Mouse (Mus musculus): Measurements from ENCODE around the gene Igsf21. TPM values are rescaled to one million over a fixed set of nuclear protein-coding genes. Genes with fewer than 3 reads are reported as not detected.

Igsf21 gene
- polyA plus RNA-seq, 1 experiment from 2014 or later, result 0.10 TPM

GRCm38 (mm10) chr4:140234412-140235205 lies 12.0 kb downstream of the Igsf21 start:
- no peak for ATAC-seq
- Histone ChIP-seq H3K36me3 (no peaks in the 10 kb centered on the region), H3K9ac (no peak overlapping the region), H3K4me2 (no peak overlapping the region), H3K27me3 (replicated peaks) (0 out of 2 replicates have a peak, but pooled peaks cover 6% of the 10 kb centered on the region), H3K27ac (no peak overlapping the region), H3K4me1 (no peaks in the 10 kb centered on the region), H3K9me3 (replicated peaks) (no peaks in the 10 kb centered on the region), H3K4me3 (no peak overlapping the region)
- WGBS (ENCODE audit: insufficient replicate concordance), result 75% methylated on average over 18 of the region's 18 CpGs

GRCm38 (mm10) chr4:140227837-140228236 lies 18.7 kb downstream of the Igsf21 start:
- peaks cover 32% of the 10 kb centered on the region for H3K27me3 ChIP-seq (replicated peaks)
- no peak overlapping the region for H3K27ac ChIP-seq
- no peak overlapping the region for H3K9ac ChIP-seq
- no peaks in the 10 kb centered on the region for H3K4me1 ChIP-seq
- no peak overlapping the region for H3K4me2 ChIP-seq
- 53% methylated on average over 5 of the region's 7 CpGs for WGBS (ENCODE audit: insufficient replicate concordance)
- no peak for ATAC-seq
- no peaks in the 10 kb centered on the region for H3K9me3 ChIP-seq (replicated peaks)
- no peak overlapping the region for H3K4me3 ChIP-seq
- no peaks in the 10 kb centered on the region for H3K36me3 ChIP-seq

GRCm38 (mm10) chr4:140225204-140225603 lies 21.4 kb downstream of the Igsf21 start:
- peaks cover 49% of the 10 kb centered on the region for H3K27me3 ChIP-seq (replicated peaks)
- no peak for ATAC-seq
- 59% methylated on average over 9 of the region's 9 CpGs for WGBS (ENCODE audit: insufficient replicate concordance)

GRCm38 (mm10) chr4:140224451-140224850 lies 22.1 kb downstream of the Igsf21 start:
- ATAC-seq, result no peak
- no peak overlapping the region for H3K4me2 ChIP-seq
- H3K4me3 ChIP-seq, result no peak overlapping the region
- no peak overlapping the region for H3K27ac ChIP-seq
- H3K9me3 ChIP-seq (replicated peaks), result no peaks in the 10 kb centered on the region
- no peaks in the 10 kb centered on the region for H3K36me3 ChIP-seq
- H3K9ac ChIP-seq, result no peak overlapping the region
- no peaks in the 10 kb centered on the region for H3K4me1 ChIP-seq
- 62% methylated on average over 7 of the region's 7 CpGs for WGBS (ENCODE audit: insufficient replicate concordance)
- peaks cover 56% of the 10 kb centered on the region for H3K27me3 ChIP-seq (replicated peaks)

More at GRCm38 (mm10) chr4:140225204-140225603, 21.4 kb downstream of the Igsf21 start:
- Histone ChIP-seq H3K4me2 (no peak overlapping the region), H3K27ac (no peak overlapping the region), H3K9ac (no peak overlapping the region), H3K4me3 (no peak overlapping the region), H3K9me3 (replicated peaks) (no peaks in the 10 kb centered on the region), H3K4me1 (no peaks in the 10 kb centered on the region), H3K36me3 (no peaks in the 10 kb centered on the region)

GRCm38 (mm10) chr4:140223067-140223466 lies 23.5 kb downstream of the Igsf21 start:
- peaks cover 58% of the 10 kb centered on the region for H3K27me3 ChIP-seq (replicated peaks)
- H3K4me1 ChIP-seq, result no peaks in the 10 kb centered on the region
- no peak overlapping the region for H3K4me3 ChIP-seq
- H3K9ac ChIP-seq, result no peak overlapping the region
- H3K27ac ChIP-seq, result no peak overlapping the region
- H3K36me3 ChIP-seq, result no peaks in the 10 kb centered on the region
- WGBS (ENCODE audit: insufficient replicate concordance), result 45% methylated on average over 12 of the region's 12 CpGs
- no peak for ATAC-seq
- H3K4me2 ChIP-seq, result no peak overlapping the region
- H3K9me3 ChIP-seq (replicated peaks), result no peaks in the 10 kb centered on the region

GRCm38 (mm10) chr4:140220326-140221093 lies 26.1 kb downstream of the Igsf21 start:
- Histone ChIP-seq H3K4me1 (no peaks in the 10 kb centered on the region), H3K4me2 (no peak overlapping the region), H3K9me3 (replicated peaks) (no peaks in the 10 kb centered on the region), H3K4me3 (no peak overlapping the region), H3K27me3 (replicated peaks) (peaks cover 50% of the 10 kb centered on the region), H3K9ac (no peak overlapping the region), H3K36me3 (no peaks in the 10 kb centered on the region), H3K27ac (no peak overlapping the region)
- no peak for ATAC-seq
- 63% methylated on average over 22 of the region's 22 CpGs for WGBS (ENCODE audit: insufficient replicate concordance)

- WGBS (ENCODE audit: insufficient replicate concordance), result 51% methylated on average over 17 of the region's 17 CpGs
- no peak overlapping the region for H3K9ac ChIP-seq
- H3K4me1 ChIP-seq, result no peaks in the 10 kb centered on the region
- H3K27me3 ChIP-seq (replicated peaks), result peaks cover 39% of the 10 kb centered on the region
- H3K27ac ChIP-seq, result no peak overlapping the region
- H3K4me3 ChIP-seq, result no peak overlapping the region
- H3K4me2 ChIP-seq, result no peak overlapping the region
- H3K9me3 ChIP-seq (replicated peaks), result no peaks in the 10 kb centered on the region
- ATAC-seq, result no peak
- no peaks in the 10 kb centered on the region for H3K36me3 ChIP-seq
Observed at GRCm38 (mm10) chr4:140218853-140219852, 27.4 kb downstream of the Igsf21 start.

GRCm38 (mm10) chr4:140218384-140218783 lies 28.2 kb downstream of the Igsf21 start:
- H3K27ac ChIP-seq, result no peak overlapping the region
- H3K9me3 ChIP-seq (replicated peaks), result no peaks in the 10 kb centered on the region
- H3K27me3 ChIP-seq (replicated peaks), result peaks cover 31% of the 10 kb centered on the region
- H3K36me3 ChIP-seq, result no peaks in the 10 kb centered on the region
- WGBS (ENCODE audit: insufficient replicate concordance), result 72% methylated on average over 5 of the region's 5 CpGs
- H3K4me2 ChIP-seq, result no peak overlapping the region
- no peak for ATAC-seq
- no peak overlapping the region for H3K9ac ChIP-seq
- H3K4me1 ChIP-seq, result no peaks in the 10 kb centered on the region
- no peak overlapping the region for H3K4me3 ChIP-seq

- Histone ChIP-seq H3K27ac (no peak overlapping the region), H3K4me3 (no peak overlapping the region), H3K9me3 (replicated peaks) (no peaks in the 10 kb centered on the region), H3K27me3 (replicated peaks) (peaks cover 27% of the 10 kb centered on the region; the same call in 1 of the 2 replicates), H3K36me3 (no peaks in the 10 kb centered on the region), H3K4me1 (no peaks in the 10 kb centered on the region), H3K9ac (no peak overlapping the region), H3K4me2 (no peak overlapping the region)
- WGBS (ENCODE audit: insufficient replicate concordance), result 76% methylated on average over 8 of the region's 8 CpGs
- no peak for ATAC-seq
Observed at GRCm38 (mm10) chr4:140217934-140218333, 28.6 kb downstream of the Igsf21 start.

GRCm38 (mm10) chr4:140216096-140216495 lies 30.5 kb downstream of the Igsf21 start:
- H3K27me3 ChIP-seq (replicated peaks), result peaks cover 12% of the 10 kb centered on the region; the same call in 1 of the 2 replicates
- H3K36me3 ChIP-seq, result no peaks in the 10 kb centered on the region
- 69% methylated on average over 8 of the region's 8 CpGs for WGBS (ENCODE audit: insufficient replicate concordance)
- no peak for ATAC-seq
- H3K27ac ChIP-seq, result no peak overlapping the region
- H3K4me1 ChIP-seq, result no peaks in the 10 kb centered on the region
- no peak overlapping the region for H3K9ac ChIP-seq
- H3K4me3 ChIP-seq, result no peak overlapping the region
- no peaks in the 10 kb centered on the region for H3K9me3 ChIP-seq (replicated peaks)
- no peak overlapping the region for H3K4me2 ChIP-seq

- Histone ChIP-seq H3K27ac (no peak overlapping the region), H3K36me3 (no peaks in the 10 kb centered on the region), H3K9ac (no peak overlapping the region), H3K27me3 (replicated peaks) (peaks cover 12% of the 10 kb centered on the region; the same call in 1 of the 2 replicates), H3K9me3 (replicated peaks) (no peaks in the 10 kb centered on the region), H3K4me3 (no peak overlapping the region), H3K4me2 (no peak overlapping the region), H3K4me1 (no peaks in the 10 kb centered on the region)
- WGBS (ENCODE audit: insufficient replicate concordance), result 62% methylated on average over 9 of the region's 9 CpGs
- no peak for ATAC-seq
Observed at GRCm38 (mm10) chr4:140215205-140215604, 31.4 kb downstream of the Igsf21 start.
